Mouse (Mus musculus) common myeloid progenitor, adult 5-6 weeks (primary cell): Measurements from ENCODE around the gene Patj. TPM values are rescaled to one million over a fixed set of nuclear protein-coding genes. Genes with fewer than 3 reads are reported as not detected.
"Not testable (repeated sequence)": the region's sequence is repeated elsewhere in the genome, so short reads cannot be mapped to it uniquely, and the experiment has no call there.

ENCODE experiments used
- ATAC-seq: replicated peaks from 2 replicates; pipeline ENCODE4 v1.8.0; 2016; ENCODE audit warnings: low read depth, mild to moderate bottlenecking, moderate TSS enrichment, inconsistent platforms; ENCODE audit not compliant: poor library complexity, severe bottlenecking
- total RNA-seq: library from RNA; stranded (forward); fragments of 200-1000, 187-1606 nt; gene quantifications from 2 replicates; pipeline ENCODE4 v1.2.3, GENCODE M21; 2017

Patj gene
- total RNA-seq, 1 experiment from 2014 or later, result 12.5 TPM

DNA sequence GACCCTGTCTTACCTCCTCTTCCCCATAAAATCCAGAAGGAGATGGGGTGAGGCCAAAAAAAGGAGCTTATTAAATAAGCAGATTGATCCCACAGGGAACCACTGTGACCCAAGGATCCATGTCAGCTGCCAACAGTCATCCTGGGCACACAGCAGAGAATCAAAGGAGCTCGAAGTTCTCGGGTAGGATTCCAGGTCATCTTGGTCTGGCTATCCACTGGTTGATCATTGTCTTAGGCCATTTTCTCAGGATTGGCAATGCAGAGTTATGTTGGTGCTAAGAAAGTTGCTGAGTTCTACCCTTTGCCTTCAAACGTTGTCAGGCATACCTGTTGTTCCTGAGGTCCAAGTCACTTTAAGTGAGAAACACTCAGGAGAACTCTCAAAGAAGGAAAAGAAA lies 304.6 kb downstream of the Patj start:
- ATAC-seq, result no peak

DNA sequence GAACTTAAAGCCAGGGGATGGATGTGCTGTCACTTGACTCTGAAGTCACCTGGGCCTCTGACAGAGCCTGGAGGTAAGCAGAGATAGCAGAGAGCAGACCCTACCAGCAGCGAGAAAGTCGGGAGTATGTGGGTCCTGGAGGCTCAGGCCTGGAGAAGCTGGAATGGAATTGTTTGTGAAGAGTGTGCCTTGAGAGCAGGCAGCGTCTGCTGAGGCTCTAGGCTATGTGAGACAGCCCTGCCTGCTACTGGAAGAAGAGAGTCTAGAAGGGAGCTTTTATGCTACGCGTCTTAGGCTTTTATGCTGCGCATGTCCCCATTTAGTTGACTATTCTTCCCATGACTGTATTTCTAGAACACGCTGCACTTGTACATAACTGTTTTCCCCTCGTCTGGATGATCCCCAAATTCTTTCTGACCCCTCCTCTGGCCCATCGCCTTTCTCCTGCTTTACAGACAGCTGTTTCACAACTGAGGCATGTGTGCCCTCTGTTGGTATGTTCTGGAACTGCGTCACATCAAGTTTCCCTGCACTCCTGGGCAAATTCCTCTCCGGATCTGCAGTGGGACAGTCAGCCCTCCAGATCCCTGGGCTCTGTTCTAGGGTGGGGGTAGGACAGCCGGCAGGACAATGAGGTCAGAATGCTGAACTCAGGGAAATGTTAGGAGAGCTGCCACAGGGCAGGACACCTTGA lies 306.8 kb downstream of the Patj start:
- peak; percentile 75 for ATAC-seq

DNA sequence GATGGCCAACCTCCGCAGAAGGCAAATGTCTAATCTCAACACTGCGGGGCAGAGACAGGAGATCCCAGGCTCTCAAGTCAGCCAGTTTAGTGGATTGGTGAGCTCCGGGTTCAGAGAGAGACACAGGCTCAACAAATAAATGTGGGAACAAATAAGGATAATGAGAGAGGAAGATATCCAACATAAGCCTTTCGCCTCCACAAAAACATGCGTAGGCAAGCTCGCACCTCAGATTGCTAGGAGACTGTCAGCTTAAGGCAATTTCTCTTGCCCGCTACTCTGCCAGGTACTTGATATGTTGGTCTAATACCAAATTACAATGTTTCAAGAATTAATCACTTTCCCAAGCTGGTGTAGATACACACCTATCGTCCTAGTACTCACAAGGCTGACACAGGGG lies 315.3 kb downstream of the Patj start:
- no peak for ATAC-seq

DNA sequence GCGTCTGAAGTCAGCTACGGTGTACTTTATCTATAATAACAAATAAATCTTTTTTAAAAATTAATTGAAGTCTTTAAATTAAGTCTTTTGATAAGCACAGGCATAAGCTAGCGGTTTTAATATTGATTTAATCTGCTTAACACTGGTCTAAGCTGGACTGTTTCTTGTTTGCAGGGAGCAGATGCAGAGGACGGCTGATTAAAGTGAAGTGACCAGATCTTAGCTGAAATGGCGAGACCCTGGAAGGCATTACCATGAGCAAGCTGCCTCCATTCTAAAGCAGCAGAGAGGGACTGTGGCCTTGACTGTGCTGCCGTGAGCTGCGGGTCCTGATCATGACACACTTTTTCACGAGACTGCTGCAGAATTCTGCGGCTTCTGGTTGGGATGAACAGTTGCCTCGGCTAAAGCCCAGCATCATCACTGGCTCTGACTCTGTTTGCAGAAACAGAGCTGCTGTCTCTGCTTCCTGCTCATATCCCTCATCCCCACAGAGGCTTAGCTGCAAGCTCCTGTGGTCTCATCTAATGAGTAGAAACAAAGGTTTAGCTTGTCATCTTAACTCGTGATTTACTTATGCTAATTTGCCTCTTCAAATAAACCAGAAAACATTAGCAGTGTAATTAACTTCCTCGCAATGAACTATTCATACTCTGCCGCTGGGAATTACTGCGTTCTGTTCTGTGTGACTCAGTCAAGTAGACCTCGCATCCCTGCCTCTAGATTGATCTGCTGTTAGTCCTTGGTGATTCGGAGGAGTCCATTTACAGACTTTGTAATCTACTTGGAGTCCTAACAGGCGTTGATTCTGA lies 322.4 kb downstream of the Patj start:
- no peak for ATAC-seq

DNA sequence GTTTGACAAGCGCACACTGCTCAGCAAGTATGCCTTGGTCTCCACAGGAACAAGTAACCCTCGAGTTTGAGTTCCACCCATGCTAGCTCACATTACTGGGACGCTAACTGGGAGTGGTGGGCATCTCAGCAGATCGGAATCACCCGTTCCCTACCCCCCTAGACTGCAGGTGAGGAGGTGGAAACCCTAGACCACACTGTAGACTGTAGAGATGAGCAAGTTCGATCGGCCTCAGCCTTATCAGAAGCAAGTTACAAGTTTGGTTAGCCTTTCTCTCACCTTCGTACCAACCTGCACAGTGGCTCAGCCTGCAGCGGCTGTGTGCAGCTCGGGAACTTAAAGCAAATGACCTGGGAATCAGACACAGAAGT lies 322.9 kb downstream of the Patj start:
- ATAC-seq, result no peak

DNA sequence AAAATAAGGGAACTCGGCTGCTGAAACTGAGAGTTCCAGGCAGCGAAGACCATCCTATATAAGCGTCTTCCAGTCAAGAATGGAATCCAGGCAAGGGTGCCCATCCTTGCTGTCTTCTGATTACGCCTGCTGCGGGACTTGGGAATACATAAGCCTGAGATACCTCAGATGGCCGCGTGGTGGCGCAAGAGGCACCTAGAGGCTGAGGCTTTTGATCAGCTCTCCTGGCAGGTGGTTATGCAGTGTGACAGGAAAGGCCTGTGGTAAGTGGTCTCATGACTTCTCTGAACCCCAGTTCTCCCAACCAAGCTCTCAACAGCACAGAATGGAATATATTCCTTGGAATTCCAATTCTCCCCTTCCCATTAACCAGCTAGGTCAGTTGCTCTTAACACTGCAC lies 326.9 kb downstream of the Patj start:
- ATAC-seq, result peak; percentile 83

DNA sequence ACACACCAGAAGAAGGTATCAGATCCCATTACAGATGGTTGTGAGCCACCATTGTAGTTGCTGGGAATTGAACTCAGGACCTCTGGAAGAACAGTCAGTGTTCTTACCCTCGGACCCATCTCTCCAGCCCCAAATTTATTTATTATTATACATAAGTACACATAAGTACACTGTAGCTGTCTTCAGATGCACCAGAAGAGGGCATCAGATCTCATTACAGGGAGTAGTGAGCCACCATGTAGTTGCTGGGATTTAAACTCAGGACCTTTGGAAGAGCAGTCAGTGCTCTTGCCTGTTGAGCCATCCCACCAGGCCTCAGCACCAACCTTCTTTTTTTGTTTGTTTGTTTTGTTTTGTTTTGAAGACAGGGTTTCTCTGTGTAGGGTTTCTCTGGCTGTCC lies 329.1 kb downstream of the Patj start:
- ATAC-seq, result not testable (repeated sequence)

DNA sequence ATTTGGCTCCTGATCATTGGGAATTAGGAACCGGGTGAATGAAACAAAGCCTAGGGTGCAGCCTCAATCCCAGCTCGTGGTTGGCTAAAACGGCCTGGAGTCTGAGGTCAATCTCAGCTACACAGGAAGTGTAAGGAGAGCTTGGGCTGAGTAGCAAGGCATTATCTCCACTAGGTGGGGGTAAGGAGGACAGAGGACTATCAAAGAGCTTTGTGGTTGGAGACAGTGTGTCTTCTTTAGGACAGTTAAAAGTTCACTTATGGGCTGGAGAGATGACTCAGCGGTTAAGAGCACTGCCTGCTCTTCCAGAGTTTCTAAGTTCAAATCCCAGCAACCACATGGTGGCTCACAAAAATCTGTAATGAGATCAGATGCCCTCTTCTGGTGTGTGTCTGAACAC lies 329.9 kb downstream of the Patj start:
- peak; percentile 70 for ATAC-seq

DNA sequence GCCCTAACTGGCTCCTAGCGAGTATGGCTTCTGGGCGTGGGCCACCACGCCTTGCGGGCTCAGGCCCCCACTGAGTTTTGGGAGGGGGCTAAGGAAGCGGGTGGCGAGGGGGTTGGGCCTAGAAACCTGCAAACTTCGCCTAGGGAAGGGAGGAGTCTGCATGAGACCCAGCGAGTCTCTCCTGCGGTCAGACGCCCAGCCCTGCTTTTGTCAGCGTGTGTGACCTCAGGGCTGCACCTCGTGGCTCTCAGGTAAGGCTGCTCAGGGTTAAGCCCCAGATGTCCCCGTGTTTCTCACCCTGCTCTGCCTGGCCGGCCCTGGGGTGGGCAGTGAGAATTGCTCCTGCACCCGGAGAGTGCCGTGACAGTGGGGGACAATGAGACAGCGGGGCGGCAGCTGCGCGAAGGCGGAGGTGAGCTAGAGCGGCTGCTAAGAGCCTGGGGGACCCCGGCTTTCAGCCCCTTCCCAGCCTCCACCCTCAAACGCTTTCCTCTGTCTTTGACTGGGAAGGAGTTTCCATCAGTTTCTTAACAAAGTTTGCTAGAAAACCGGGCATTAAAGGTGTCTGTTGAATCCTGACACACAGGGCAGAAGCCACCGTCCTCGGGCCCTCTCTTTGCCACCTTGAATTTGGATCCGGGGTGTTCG lies 331.1 kb downstream of the Patj start, which contains the start of gene L1td1:
L1td1 (plus strand) TSS at position 145 of the 648 bp plus-strand sequence.
- peak; percentile 45; the same call in 1 of the 2 replicates for ATAC-seq

DNA sequence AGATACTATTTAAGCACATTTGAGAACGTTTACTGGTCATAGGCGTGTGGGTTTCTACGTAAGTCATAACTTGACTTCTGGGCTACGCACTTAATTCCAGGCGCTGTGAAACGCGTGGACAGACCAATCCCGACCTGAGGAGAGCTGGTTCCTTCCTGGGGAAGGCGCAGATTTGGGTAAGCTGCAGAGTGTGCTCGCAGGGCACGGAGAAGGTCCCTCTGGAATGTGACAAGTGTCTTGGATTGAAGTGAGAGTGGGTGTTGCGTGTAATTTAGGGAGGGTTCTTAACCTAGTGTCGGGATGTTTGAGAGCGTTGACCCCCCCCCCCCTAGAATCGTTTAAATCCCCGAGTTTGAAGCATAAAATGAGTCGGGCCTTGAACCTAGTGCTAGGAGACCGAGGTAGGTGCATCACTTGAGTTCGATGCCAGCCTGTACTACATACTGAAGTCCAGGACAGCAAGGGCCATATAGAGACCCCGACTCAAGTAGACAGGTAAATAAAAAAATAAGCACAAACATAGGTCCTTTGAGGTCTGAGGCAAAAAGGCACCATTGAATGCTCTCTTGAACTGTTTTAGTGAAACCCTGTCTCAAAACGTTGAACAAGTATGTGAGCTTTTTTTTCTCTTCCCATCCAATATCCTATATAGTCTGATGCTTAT lies 331.8 kb downstream of the Patj start:
- 0 out of 2 replicates have a peak, but pooled peaks have one; percentile 19 for ATAC-seq

DNA sequence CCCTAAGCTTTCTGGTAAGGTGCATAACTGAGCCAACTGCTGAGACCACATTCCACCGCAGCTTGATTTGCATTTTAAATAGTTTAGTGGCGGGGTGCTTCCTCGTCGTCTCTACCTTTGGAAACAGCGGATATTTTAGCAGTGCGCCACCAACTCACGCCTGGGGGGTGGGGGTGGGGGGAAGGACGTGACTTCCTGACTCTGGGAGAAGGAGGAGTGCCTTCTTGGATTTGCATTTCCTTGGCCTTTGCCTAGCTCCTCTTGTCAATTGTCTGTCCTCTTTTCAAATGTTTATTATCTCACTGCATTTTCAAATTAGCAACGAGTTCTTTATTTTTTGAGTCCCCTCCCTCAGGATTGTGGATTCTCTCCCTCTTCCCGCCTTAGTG lies 332.4 kb downstream of the Patj start:
- ATAC-seq, result no peak

DNA sequence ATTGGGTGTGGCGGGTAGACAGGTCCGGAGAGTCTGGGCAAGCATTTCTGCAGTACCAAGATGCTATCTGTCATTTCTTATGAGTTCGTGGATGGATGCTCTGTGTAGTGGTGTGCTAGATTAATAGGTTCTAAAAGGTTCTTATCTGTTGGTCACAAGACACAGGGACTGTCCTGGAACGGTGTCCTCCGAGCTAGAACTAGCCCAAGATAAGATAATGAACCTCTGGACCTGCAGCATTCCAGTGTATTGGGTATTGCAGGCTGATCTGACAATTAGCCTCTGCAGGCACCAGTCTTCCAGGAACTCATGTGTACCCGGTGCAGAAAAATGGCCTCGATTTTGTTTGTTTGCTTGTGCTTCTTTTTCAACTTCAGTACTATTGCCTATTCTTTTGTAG lies 333.1 kb downstream of the Patj start:
- ATAC-seq, result no peak

DNA sequence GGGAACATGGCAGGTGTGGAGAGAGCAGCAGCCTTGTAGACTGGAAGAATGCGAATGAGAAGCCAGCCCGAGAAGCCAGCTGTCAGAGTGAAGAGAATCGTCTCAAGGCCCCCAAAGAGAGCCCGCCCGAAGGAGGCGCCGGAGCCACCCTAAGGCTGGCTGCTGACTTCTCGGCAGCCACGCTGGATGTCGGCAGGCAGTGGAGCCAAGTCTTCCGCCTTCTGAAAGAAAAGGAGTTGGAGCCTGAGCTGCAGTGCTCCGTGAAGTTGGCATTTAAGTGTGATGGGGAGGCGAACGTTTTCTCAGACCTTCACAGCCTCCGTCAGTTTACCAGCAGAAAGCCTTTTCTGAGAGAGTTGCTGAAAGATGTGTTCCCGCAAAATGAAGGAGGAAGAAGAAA lies 338.1 kb downstream of the Patj start:
- no peak for ATAC-seq

DNA sequence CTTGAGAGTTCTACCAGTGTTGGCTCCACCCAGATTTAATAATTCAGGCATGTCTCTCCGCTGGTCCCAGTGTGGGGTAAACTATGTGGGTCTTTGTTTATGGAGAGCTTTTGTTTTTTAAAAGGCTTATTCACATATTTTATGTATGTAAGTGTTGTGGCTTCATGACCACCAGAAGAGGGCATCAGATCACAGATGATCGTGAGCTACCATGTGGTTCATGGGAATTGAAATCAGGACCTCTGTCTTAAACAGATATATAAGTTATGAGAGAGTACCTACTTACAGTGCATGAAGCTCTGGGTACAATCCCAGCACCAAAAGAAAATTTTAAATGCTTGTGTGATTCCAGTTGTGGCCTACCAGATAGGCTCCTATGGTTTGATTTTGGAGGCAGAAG lies 344.2 kb downstream of the Patj start:
- ATAC-seq, result no peak

DNA sequence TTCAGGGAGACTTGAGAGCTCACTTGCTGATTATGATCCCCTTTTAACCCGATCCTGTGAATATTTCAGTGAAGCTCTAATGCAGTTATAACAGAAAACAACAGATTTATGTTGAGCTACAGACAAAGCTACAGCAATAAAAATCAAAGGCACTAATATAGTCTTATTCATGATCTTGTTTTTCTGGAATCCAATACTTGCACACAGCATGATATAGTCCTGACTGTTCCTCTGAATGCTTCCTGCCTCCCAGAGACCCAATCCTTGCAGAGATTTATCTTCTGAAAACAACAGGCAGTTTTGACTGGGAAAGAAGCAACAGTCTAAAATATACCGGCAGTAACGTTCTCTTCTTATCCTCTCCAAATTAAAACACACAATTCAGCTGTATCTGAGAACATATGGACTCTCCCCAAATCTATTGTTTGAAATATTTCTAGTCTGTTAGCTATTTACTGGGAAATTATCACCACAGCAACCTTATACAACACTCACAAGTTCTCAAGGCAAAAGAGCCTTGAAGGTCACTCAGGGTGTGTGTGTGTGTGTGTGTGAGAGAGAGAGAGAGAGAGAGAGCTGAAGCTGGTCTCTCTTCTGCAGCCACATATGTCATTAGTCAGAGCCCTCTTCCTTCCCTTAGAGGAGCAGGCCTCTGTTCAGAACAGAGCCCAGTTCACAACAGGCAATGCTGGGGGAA lies 347.8 kb downstream of the Patj start:
- ATAC-seq, result no peak

DNA sequence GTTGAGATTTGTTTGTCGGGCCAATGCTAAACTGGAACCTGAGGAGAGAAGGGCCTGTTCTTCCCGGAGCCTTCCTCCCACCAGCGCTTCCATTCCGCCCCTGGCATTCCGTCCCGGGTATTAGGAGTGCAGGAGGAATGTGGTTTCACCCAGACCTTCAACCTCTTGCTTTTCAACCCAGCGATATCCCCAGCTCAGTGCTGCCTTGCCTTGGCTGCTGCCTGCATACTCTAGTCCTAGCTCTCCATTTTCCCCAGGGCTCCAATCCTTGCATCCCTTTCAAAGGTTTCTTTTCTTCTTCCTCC lies 348.3 kb downstream of the Patj start:
- no peak for ATAC-seq

DNA sequence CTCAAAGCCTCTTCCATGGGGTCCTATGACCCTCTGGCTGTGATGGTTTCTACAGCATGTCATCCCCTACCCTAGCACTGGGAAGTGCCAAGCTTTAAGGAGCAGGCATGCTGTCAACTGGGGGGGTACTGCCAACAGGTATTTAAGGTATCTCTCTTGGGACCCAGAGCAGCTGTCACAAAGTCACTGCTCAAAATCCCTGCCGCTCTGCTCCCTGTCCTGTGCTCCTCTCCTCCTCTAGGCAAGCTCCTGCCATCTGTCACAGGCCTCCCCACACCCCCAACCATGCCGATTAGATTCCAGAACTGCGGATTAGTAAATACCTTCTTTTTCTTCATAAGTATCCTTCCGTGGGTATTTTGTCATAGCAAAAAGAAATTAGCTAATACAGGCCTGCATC lies 358.9 kb downstream of the Patj start:
- no peak for ATAC-seq

DNA sequence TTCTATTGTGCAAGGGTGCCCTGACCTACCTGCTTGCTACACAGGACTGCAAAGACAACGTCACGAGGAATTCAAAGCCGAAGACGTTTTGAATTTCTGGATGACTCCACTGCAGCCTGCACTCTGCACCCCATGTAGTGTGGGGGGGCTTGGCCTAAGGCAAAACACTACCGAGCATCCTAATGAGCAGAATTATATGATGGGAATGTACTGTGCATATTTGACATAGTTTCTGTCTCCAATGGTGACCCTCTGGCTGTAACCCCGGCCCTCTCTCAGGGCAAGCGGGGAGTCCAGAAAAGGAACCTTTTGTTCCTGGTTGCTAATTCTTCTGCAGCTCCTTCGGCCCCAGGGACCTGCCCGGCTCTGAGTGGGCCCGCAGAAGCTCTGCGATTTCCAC lies 360.6 kb downstream of the Patj start:
- no peak for ATAC-seq

DNA sequence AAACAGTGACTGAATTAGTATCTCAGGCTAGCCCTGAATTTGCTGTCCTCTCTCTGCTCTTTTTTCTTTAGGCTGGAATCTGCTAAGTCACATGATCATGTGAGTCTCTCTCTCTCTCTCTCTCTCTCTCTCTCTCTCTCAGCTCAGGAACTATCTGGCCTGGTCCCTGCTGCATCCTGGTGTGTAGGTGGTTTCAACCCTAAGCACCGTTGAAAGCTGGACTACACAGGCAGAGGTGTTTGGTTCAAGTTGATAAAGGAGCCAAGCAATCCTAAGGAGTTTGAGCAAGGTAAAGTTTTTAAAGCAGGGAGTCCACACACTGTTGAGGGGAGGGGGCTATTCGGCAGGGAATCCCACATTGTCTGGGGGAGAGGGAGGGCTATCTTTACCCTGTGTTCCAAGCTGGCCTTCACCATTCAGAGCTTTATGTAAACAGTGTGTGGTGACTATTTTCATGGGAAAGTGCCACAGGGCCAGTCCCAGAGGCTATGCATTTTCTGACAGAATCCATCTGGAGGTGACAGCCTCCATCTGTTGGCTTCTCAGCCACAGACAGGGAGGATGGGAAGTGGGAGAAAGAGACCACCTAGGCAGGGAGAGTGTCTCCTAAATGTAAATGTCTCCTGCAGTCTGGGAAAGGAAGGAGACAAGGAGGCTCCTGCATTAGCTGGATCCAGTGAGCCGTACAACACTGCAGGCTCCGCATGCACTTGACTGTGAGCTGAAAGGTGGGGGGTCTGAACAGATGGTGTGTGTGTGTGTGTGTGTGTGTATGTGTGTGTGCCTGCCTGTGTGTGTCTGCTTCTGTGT lies 362.6 kb downstream of the Patj start:
- no peak for ATAC-seq
